Mouse (Mus musculus) gastrocnemius, adult 2 months (tissue): ENCODE results near the gene Snx9. TPM values are rescaled to one million over a fixed set of nuclear protein-coding genes. Genes with fewer than 3 reads are reported as not detected.

Experiments
- DNase-seq: peaks from one replicate; pipeline ENCODE4 v3.0.0; 2022
- H3K27ac ChIP-seq: fragments of 200-600 bp; 2 replicates; pipeline ENCODE4 v1.8.1; 2022; ENCODE audit warnings: mild to moderate bottlenecking
- H3K4me3 ChIP-seq: fragments of 200-600 bp; 2 replicates; pipeline ENCODE4 v1.8.1; 2022; ENCODE audit warnings: mild to moderate bottlenecking, moderate library complexity
- CTCF ChIP-seq: fragments of 200-600 bp; IDR thresholded peaks from 2 replicates; pipeline ENCODE4 v1.8.1; 2022; ENCODE audit warnings: antibody characterized with exemption, mild to moderate bottlenecking, moderate library complexity
- intact Hi-C: fragments of 180-260 bp; cut with DNase I; formaldehyde crosslinking; loops from one replicate; pipeline ENCODE4 v1.15.1; 2025
- total RNA-seq, 2 experiments: library from RNA; stranded (reverse); gene quantifications; 2 replicates each; pipeline ENCODE4 v1.2.3; 2021

The Snx9 gene
- total RNA-seq, 2 experiments from 2014 or later: 22.9 to 29.6 TPM

- DNase-seq: no peak
- peak overlapping the region; percentile 94 for H3K4me3 ChIP-seq
- peak overlapping the region; percentile 98 for H3K27ac ChIP-seq
- intact Hi-C loops: loop anchor here (2.0 to 5.0 kb wide), 2 partner anchors 43 to 53 kb away; no protein-coding TSS in a partner anchor
- TF ChIP-seq CTCF: no peak
Measured at GRCm38 (mm10) chr17:5839549-5840240, 1.4 kb upstream of the Snx9 start.

GRCm38 (mm10) chr17:5840550-5841127, 490 bp upstream of the Snx9 start:
- no peak for TF ChIP-seq CTCF
- peak overlapping the region; percentile 98 for H3K27ac ChIP-seq
- peak overlapping the region; percentile 94 for H3K4me3 ChIP-seq
- intact Hi-C loops: loop anchor here (2.0 to 5.0 kb wide), 2 partner anchors 44 to 52 kb away; no protein-coding TSS in a partner anchor
- DNase-seq: no peak

- DNase-seq: no peak
- TF ChIP-seq CTCF: no peak
- peak overlapping the region; percentile 98 for H3K27ac ChIP-seq
- peak overlapping the region; percentile 94 for H3K4me3 ChIP-seq
- intact Hi-C loops: loop anchor here (2.0 to 5.0 kb wide), 2 partner anchors 45 to 50 kb away; no protein-coding TSS in a partner anchor
Measured at GRCm38 (mm10) chr17:5841943-5842273, 779 bp downstream of the Snx9 start.

GRCm38 (mm10) chr17:5842988-5843640, 2.0 kb downstream of the Snx9 start:
- no peak for DNase-seq
- intact Hi-C loops: loop anchor here (5.0 kb wide), 1 partner anchor 49 kb away; no protein-coding TSS in a partner anchor
- peak overlapping the region; percentile 98 for H3K27ac ChIP-seq
- TF ChIP-seq CTCF: no peak
- peak overlapping the region; percentile 94 for H3K4me3 ChIP-seq

GRCm38 (mm10) chr17:5843641-5843990, 2.5 kb downstream of the Snx9 start:
- intact Hi-C loops: loop anchor here (5.0 kb wide), 1 partner anchor 49 kb away; no protein-coding TSS in a partner anchor
- no peak for TF ChIP-seq CTCF
- no peak overlapping the region for H3K27ac ChIP-seq
- H3K4me3 ChIP-seq: no peak overlapping the region; the same call in 1 of the 2 replicates
- no peak for DNase-seq

- DNase-seq: no peak
- no peak overlapping the region for H3K27ac ChIP-seq
- no peak overlapping the region for H3K4me3 ChIP-seq
- intact Hi-C loops: no loop called here
- no peak for TF ChIP-seq CTCF
Measured at GRCm38 (mm10) chr17:5845376-5845775, 4.2 kb downstream of the Snx9 start.

- no peak for DNase-seq
- intact Hi-C loops: no loop called here
- no peak for TF ChIP-seq CTCF
- no peak overlapping the region for H3K4me3 ChIP-seq
- no peak overlapping the region for H3K27ac ChIP-seq
Measured at GRCm38 (mm10) chr17:5846101-5846500, 5.0 kb downstream of the Snx9 start.

- H3K4me3 ChIP-seq: peak overlapping the region; percentile 69
Measured at GRCm38 (mm10) chr17:5848706-5849415, 7.7 kb downstream of the Snx9 start.

GRCm38 (mm10) chr17:5849421-5849910, 8.3 kb downstream of the Snx9 start:
- DNase-seq: peak; percentile 68
- intact Hi-C loops: no loop called here
- H3K4me3 ChIP-seq: peak overlapping the region; percentile 69

More at GRCm38 (mm10) chr17:5848706-5849415, 7.7 kb downstream of the Snx9 start:
- H3K27ac ChIP-seq: peak overlapping the region; percentile 85
- DNase-seq: no peak
- TF ChIP-seq CTCF: no peak
- intact Hi-C loops: no loop called here

GRCm38 (mm10) chr17:5850031-5850430, 8.9 kb downstream of the Snx9 start:
- Histone ChIP-seq H3K27ac (peak overlapping the region; percentile 85; the same call in 1 of the 2 replicates), H3K4me3 (peak overlapping the region; percentile 69)
- intact Hi-C loops: no loop called here
- no peak for TF ChIP-seq CTCF
- no peak for DNase-seq

More at GRCm38 (mm10) chr17:5849421-5849910, 8.3 kb downstream of the Snx9 start:
- no peak for TF ChIP-seq CTCF
- peak overlapping the region; percentile 85 for H3K27ac ChIP-seq

GRCm38 (mm10) chr17:5850476-5850875, 9.3 kb downstream of the Snx9 start:
- no peak for TF ChIP-seq CTCF
- no peak for DNase-seq
- Histone ChIP-seq H3K27ac (no peak overlapping the region), H3K4me3 (no peak overlapping the region)
- intact Hi-C loops: no loop called here

- Histone ChIP-seq H3K4me3 (no peak overlapping the region), H3K27ac (peak overlapping the region; percentile 48; the same call in 1 of the 2 replicates)
- DNase-seq: peak; percentile 80
- TF ChIP-seq CTCF: no peak
- intact Hi-C loops: no loop called here
Measured at GRCm38 (mm10) chr17:5853936-5854335, 12.8 kb downstream of the Snx9 start.
